Mouse (Mus musculus) urinary bladder, postnatal 36 days (tissue): ENCODE measurements around the gene Tppp3.

ENCODE experiments used
- DNase-seq, 2 experiments: peaks; one replicate each; pipeline ENCODE4 v3.0.0; 2022; ENCODE audit warnings: low spot score in 2 of 2, mixed read lengths in 1 of 2

The Tppp3 gene

DNA sequence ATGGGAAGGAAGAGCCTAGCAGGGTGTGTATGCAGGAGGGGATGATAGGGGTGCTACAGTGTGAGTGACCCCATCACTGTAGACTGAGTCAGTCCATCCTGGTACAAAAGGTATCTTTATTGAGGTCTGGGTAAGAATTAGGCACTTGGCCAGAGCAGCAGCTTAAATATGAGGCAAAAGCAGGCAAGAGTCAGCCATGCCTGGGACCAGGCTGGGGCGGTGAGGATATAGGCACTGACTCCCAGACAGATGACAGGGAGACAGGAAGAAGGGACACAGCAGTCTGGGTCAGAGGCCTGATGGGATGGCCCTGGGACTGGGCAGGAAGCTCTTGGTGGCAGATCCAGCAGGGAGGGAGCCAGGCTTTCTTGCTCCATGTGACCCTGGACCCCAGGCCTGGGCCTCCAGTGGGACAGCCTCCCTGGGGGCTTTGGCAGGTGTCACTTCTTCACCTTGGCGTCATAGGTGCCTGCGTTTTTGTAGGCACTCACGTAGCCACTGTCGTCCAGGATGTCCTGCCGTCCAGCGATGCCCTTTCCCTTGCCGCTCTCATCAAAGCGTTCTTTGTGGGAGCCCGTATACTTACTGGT lies 3.8 kb downstream of the Tppp3 start:
- no peak for DNase-seq

DNA sequence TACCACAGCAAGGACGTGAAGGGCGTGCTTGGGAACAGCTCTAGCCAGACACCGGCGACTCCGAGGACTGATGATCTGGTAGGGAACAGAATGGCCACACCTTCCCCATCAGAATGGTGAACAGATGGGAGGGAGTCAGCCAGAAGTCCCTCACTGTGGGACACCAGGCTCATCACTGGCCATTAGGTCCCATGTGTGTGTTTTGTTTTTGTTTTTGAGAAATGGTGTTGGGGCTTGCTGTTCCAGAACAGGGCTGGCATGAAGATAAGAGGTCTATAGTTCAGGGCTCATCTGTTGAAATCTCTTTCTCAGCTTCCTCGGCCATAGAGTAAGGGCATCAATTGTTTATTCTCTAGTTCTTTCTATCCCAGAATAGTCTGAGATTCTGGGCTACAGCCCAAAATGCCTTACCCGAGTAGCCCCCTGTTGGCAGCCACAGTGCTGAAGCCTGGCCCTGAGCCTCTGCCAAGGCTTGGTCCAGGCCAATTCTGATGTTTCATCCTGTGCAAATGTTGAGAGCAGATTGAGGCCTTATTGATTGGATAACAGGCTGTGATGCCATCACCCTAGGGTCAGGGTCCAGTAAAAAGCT lies 4.5 kb downstream of the Tppp3 start:
- DNase-seq: no peak

DNA sequence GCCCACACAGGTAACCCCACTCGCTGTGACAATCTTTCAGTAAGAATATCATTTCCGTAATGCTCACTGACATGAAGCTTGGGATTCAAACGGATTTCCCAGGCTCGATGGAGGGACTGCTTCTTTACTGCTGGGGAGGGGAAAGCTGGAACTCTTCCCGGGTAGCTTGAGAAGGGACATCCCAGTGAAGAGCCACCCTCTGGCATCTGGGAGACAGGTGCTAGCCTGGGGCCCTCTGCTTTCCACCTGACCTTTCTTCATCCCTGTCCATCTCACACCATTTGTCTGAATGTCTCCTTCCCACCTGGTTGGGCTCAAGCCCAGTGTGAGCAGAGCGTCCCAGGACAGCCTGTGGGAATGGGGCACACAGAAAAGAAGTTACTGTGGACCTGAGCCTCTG lies 5.1 kb downstream of the Tppp3 start:
- no peak for DNase-seq

DNA sequence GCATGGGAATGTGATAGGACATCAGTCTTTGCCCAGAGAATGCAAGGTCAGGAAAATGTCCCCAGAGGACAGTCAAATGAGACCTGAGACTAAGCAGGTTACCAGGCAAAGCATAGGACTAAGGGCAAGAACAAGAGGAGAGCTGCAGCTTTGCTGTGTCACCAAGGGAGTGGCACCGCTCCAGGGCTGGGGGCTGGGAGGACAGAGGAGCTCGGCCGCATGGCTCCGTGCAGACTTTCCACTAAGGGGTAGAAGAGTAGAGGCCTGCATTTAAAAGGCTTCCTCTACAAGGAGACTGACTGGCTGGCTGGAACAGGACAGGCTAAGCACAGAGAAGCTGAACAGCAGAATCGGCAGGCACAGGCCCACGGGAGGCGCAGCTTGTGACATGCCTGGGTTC lies 6.7 kb downstream of the Tppp3 start:
- no peak for DNase-seq

DNA sequence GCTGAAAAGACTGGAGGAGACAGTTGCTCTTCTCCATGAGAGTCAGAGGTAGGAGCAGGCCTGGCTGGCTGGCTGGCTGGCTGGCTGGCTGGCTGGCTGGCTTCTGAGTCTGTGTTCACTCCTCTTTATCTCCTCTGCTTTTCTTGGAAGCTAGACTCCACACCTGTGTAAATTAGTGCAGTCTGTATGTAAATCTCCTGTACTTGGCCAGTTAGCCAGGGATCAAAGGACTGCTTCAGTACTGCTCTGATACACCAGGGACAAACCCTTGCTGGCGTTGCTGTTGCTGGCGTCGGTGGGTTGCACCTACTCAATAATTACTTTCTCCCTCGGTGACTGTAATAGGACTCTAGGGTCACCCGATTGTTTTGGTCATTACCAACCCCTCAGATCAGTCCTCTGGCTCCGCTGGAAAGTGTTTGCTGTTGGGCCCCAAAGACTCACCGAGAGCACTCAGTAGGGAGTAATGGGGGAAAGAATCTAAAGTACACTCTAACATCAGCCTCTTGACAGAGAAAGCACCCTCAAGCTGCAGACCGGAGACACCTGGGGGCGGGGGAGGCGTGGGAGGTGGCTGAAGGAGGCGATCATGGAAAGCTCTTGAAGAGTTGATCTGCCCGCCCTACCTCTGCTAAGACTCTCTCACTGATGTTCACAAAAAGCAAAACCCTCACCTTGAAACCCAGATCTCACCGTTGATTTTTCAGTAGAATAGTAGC lies 10.1 kb downstream of the Tppp3 start:
- DNase-seq: no peak

DNA sequence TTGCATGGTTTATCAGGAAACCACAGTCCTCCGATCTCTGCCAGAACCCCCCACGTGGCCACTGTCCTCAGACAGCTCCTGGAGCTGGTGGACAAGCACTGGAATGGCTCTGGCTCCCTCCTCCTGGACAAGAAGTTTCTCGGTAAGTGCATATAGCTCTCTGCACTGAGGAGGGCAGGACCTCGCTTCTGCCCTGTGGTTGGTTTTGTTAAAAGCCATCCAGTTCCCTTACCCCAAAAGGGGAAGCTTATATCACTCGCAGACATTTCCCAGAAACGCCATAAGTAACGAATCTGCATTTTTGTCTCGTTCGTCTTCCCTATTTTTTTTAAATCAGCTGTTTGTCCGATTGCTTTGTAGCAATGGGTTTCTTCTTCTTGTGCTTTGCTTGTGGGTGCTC lies 16.1 kb downstream of the Tppp3 start:
- DNase-seq: no peak

DNA sequence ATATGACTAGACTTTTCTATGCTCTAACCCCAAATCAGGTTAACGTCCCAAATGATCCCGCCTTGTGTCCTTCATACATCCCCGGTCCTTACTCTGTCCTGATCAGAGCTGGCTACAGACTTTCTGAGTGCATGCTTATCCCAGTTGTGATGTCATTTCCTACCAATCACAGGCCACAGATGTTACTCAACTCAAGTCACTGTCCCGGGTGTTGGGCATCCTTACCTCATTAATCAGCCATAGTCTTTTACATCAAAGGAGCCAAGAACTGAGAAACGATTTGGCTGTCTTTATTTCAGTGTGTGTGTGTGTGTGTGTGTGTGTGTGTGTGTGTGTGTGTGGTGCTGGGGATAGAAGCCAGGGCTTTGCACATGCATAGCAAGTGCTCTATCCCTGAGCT lies 17.2 kb downstream of the Tppp3 start:
- DNase-seq: no peak

DNA sequence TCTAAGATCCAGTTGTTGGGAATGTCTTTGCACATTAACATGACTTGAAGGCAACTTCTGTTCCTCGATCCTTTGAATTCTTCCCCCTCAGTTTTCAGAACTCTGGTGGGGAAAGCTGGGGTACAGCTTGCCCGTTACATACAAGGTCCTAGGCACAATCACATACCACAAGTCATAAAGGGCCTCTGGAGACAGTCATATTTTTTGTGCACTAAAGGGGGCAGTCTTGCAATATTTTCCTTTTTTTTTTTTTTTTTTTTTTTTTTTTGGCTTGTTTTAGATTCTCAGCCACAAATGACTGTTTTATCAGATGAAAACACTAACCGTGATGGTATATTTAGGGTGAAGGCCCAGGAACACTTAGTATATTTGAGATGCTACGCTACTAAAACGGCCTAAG lies 18.0 kb downstream of the Tppp3 start:
- no peak for DNase-seq

DNA sequence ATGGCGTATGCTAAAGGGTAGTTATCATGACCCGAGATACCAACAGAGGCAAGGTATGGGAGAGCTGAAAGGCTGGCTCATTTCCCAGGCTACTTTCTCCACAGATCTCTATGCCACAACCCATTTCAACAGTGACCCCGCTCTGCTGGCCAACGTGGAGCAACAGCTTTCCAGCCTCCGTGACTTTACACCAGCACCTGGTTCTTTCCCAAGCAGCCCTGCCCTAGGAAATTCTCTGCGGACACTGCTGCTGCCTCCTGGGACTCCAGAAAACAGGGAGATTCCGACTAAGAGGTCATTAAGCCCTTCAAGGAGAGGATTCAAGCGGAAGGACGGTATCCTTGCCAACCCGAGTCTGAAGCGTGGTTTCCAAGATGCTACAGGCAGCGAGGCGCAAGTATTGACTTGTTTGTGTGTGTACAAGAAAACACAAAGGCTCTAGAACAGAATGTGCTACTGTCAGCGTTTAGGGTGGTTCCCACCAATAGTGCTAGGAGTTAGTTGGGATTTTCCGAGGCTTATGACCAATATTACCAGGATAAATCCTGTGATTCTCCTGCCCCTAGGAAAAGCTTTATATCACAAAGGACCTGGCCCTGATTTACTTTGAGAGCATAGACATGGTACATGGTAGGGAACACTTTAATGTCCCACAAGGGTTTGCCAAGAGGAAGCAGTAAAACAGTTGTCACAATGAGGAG lies 19.3 kb downstream of the Tppp3 start:
- DNase-seq: no peak

DNA sequence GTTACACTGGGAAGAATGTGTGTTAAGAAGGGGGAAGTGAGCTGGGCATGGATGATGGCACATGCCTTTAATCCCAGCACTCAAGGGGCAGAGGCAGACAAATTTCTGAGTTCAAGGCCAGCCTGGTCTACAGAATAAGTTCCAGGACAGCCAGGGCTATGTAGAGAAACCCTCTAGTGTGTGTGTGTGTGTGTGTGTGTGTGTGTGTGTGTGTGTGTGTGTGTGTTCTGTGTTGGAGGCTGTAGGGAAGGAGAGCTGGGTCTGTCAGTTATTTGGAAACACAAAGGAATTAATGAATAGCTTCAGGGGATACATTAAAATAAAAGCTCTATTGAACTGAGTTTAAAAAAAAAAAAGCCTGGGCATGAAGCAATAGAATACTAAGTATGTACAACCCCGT lies 20.3 kb downstream of the Tppp3 start:
- no peak for DNase-seq

DNA sequence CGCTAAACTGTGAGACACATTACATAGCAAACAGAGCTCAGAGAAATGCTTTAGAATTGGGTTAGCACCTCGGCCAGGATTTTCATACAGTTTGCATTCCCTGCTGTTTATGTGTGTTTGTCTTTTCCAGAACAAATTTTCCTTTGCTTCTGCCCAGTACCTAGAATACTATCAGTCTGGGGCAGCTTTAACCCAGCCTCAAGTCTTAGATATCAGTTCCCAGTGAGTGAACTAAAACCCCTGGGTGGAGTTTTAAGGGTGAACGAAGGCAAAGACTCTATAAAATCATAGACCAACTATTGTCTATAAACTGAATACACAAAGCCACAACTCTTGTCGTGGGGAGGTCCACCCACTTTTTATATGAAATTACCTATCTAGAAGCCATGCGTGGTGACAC lies 22.7 kb downstream of the Tppp3 start:
- no peak for DNase-seq

DNA sequence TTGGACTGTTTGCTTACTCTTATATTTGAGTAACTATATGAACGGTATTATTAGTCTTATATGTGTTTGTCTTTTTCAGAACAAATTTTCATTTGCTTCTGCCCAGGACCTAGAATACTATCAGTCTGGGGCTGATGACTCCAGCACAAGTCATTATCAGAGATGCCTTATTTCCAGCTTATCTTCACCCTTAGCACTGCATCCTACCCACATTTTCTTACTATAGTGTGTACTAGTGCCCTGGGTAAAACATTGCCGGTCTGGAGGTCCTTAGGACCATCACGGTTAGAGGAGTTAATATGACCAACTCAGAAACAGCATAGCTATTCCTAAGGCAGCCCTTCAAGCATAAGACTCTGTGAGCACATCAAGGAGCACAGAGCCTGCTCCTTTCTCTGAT lies 23.1 kb downstream of the Tppp3 start:
- DNase-seq: no peak

DNA sequence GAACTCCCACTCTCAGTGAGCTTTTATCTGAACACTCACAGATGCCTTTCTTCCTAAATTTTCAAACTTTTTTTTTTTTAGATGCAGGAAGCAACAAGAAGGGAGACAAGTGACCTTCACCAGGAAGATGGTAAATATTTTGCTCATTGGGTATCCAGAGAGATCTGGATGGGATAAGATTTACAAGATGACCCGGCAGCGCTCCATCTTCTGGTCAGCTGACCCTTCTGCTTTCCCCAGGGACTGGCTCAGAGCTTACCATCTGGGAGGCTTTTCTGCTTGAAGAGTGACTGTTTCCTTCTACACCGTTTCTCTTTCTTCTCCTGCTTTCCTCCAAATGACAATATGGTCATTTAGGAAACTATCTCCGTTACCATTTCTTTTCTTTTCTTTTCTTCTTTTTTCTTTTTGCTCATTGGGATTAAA lies 25.2 kb downstream of the Tppp3 start:
- DNase-seq: no peak

DNA sequence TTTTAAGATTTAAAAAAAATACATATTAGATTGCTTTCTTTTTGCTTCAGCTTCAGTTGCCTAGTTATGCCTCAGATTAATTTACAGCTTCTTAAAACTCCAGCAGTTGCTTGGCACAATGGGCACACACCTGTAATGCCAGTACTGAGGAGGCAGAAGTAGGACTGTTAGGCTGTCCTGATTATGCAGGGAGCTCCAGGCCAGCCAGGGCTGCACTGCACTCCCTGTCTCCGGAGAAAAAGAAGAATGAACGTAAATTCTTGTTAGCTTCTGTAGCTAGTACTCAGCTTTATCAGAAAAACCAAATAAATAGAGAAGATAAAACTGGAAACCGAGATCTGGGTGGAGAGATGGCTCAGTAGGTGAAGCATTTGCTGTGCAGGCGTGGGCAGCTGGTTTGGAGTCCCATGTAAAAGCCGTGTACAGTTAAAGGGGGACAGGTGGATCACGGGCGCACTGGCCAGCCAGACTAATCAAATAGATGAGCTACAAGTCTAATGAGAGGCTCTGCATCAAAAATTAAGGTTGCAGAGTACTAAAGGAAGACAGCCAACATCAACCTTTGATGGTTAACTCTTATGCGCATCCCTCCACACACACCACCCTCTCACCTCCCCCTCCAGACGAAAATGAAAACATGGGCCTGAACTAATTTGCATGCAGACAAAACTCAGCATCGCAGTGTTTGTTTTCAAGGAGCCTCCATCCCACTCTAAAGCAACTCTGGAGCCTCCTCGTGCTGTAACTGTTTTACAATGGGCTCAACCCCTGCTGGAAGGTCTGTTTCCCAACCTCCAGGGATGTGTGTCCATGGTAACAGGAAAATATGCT lies 25.8 kb downstream of the Tppp3 start:
- no peak for DNase-seq

DNA sequence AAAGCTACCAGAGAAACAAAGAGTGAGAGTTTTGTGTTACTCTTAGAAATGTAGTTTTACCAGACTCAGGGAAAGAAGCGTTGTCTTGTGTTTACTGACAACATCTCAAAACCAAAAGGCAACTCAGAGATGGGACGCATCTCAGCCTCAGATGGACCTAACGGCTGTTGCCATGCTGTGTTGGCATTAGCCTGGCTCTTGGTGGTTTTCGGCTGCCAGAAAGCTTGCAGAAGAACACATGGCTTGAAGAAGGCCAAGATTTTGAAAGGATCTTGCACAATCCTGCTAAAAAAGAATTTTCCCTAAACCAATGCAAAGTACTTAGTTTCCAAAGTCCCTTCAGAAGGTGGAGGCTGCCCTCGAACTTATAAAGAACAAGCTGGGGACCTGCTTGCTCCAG lies 28.7 kb downstream of the Tppp3 start:
- DNase-seq: no peak

DNA sequence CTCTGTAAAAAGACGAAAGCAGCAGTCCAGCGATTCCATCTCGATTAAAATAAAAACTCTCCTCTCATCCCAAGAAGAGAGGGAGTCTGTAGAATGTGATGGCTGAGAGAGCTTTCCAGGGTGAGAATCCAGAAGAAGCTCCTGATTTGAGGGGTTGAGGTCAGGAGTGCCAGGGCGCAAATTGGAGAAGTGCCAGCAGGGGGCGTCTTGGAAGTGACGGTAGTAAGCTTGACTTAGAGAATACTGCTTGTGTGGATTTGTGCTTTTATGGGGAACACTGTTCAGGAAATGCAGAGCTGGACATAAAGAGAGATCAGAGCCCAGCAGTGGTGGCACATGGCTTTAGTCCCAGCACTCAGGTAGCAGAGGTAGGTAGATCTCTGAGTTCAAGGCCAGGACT lies 29.9 kb downstream of the Tppp3 start:
- DNase-seq: peak in 1 of 2 experiments; percentile 39

DNA sequence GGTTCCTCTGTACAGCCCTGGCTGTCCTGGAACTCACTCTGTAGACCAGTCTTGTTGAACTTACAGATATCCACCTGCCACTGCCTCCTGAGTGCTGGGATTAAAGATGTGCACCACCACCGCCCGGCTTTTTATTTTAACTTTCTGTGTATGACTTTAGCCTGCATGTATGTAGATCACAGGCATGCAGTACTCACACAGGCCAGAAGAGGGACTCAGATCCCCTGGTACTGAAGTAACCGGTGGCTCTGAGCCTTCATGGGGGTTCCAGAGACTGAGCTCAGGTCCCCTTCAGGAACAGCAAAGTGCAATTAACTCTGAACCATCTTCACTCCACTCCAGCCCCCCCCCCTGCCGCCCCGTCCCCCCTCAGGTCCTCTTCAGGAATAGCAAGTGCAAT lies 32.5 kb downstream of the Tppp3 start:
- DNase-seq: no peak

DNA sequence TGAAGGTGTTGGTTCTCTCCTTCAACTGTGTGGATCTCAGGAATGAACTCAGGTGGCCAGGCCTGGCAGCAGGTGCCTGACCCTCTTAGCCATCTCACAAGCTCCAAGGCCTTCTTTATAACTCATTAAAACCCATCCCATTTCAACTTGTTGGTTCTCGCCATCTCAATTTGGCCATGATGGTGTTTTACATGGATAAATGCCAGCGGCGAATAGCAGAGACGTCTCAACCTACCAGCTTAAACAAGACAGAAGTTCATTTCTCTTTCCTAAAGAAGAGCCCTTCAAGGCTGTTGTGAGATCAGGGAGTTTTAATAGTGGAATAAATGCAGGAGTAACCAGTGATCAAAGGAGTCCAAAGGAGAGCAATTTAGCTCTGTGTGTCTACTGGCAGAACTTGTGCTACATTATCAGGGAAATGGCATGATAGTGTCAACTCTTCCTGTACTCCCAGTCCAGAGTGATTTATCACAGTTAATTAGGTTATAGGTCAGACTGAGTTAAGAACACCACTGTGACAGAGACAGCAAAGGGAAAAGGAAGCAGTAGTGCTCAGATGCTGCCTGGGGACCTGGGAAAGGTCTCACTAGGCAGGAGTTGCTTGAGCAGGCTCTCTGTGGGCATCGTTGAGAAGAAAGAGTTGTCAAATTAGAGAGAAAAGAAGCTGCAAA lies 34.1 kb downstream of the Tppp3 start:
- DNase-seq: no peak

DNA sequence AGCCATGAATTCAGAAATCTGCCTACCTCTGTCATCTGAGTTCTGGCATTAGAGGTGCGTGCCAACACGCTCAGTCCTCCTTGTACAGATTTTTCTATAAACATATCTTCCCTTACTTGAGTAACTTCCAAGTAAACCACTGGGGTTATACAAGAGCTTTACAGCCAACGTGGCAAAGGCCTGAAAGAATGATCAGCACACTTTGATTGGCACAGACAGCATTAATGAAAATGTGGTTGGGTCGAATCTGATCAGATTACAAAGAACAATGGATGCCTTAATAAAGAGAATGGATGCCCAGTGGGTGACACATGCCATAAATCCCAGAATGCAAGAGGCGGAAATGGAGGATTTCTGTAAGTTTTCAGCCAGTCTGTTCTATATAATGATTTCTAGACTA lies 35.1 kb downstream of the Tppp3 start:
- no peak for DNase-seq

DNA sequence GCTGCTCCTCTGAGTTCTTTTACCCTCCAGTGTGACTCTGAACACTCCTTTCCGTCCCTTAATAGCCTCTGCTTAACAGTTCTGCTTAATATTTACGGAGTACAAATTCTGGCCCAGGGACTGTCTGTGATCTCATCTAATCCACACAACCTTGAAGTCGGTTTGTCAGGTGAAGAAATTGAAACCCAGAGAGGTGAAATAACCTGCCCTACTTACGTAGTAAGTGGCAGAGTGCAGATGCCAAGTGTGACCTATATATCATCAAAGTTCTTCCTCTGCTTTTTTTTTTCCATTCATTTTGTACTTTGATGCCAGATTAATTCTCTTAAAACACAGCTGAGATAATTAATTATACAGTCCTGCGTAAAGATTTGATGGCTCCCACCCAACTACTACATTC lies 37.2 kb downstream of the Tppp3 start:
- DNase-seq: no peak

DNA sequence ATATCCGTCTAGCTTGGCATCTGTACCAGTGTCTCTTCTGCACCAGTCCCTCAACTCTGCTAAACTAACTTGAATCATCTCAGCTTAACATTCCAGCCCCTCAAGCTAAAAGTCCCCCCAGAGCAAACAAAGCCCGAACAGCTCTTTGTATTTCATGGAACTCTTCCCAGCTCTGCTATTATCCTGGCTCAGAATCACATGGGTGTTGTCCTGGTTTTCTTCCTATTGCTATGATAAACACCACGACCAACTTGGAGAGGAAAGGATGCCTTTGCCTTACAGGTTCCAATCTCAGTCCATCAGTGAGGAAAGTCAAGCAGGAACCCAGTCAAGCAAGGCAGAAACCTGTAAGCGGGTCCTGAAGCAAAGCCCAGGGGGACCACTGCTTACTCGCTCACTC lies 37.8 kb downstream of the Tppp3 start:
- DNase-seq: no peak
